Mouse (Mus musculus) cerebellum, adult 2 months (tissue): ENCODE data around the gene Inpp5a.

Source experiments
- CTCF ChIP-seq: fragments of 200-500 bp; IDR thresholded peaks from 2 replicates; pipeline ENCODE4 v1.5.1; 2011; ENCODE audit warnings: low read depth, mild to moderate bottlenecking, control low read depth, low read length, moderate library complexity, borderline replicate concordance; ENCODE audit not compliant: insufficient read depth
- POLR2A ChIP-seq: fragments of 200-500 bp; IDR thresholded peaks from 2 replicates; pipeline ENCODE4 v1.6.1; 2011; ENCODE audit warnings: low read length, control low read depth, borderline replicate concordance; ENCODE audit not compliant: insufficient read depth

GRCm38 (mm10) chr7:139454285-139454684 lies 65.4 kb downstream of the Inpp5a start:
- TF ChIP-seq POLR2A = no peak
- no peak for TF ChIP-seq CTCF
